24 mouse cellular contexts compared by ENCODE assay signal in the genomic region with DNA sequence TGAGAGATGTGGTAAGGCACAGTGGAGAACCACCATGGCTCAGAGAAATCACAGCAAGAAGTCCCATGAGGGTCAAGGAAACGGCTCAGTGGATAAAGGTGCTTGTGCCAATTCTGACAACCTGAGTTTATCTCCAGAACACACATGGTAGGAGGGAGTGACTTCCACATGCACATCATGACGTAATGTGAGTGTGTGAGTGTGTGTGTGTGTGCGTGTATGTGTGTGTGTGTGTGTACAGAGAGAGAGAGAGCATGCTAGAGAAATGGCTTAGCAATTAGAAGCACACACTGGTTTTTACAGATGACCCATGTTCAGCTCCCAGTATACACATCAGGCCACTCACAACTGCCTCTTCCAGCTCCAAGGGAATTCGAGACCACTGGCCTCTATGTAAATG. TPM values are rescaled to one million over a fixed set of nuclear protein-coding genes. Genes with fewer than 3 reads are reported as not detected.
DNase-seq lines count a peak whose midpoint lies in the region; ATAC-seq and TF ChIP-seq lines count a peak whose summit lies in the region.
"Had no signal": no experiment of that assay in that cellular context is flagged by ENCODE, and none has a peak within 500 bp of the region (broad histone marks: within the 10 kb centered on the region; RNA-seq: fewer than 3 reads in every experiment).

No protein-coding gene starts in this region.

- H3K4me1 ChIP-seq in heart, embryonic 15.5 days (replicated peaks), result peaks cover 15% of the 10 kb centered on the region
- peaks cover 6% of the 10 kb centered on the region for H3K4me1 ChIP-seq in ES-Bruce4 (ENCODE audit: control insufficient read depth, insufficient read depth, low read length)

- WGBS in heart, embryonic 15.5 days, result 48% methylated on average over 4 of the region's 4 CpGs

- intact Hi-C loops in gastrocnemius, adult 2 months (cut with DNase I), result loop anchor here (5.0 kb wide), 1 partner anchor 43 kb away; no protein-coding TSS in a partner anchor
- intact Hi-C loops in heart, postnatal 25 days (cut with DNase I), result no loop called here

- H3K4me2 ChIP-seq in heart, embryonic 15.5 days, result peak overlapping the region; percentile 15; the same call in 1 of the 2 replicates
- peak overlapping the region; percentile 45 for H3K4me2 ChIP-seq in myocyte (ENCODE audit: low read depth)
- H3K4me2 ChIP-seq: stomach, embryonic 15.5 days had no signal

- TF ChIP-seq POLR2A in ES-Bruce4 (IDR thresholded peaks at IDR 0.05; ENCODE audit: insufficient read depth, low read length) (no peak), myocyte (IDR thresholded peaks at IDR 0.05; ENCODE audit: insufficient read length, low read depth) (no peak)

- TF ChIP-seq EP300 in ES-Bruce4 (IDR thresholded peaks at IDR 0.05; ENCODE audit: insufficient read depth, low read depth, low read length), result no peak

- TF ChIP-seq CTCF in gastrocnemius, adult 2 months (IDR thresholded peaks at IDR 0.05), result no peak
- TF ChIP-seq CTCF in ES-Bruce4 (IDR thresholded peaks at IDR 0.05; ENCODE audit: low read depth, low read length), result no peak

- H3K27ac ChIP-seq in gastrocnemius, adult 2 months, result peak overlapping the region; percentile 94
- peak overlapping the region; percentile 86 for H3K27ac ChIP-seq in heart, embryonic 15.5 days
- peak overlapping the region; percentile 79 for H3K27ac ChIP-seq in ES-Bruce4 (ENCODE audit: insufficient read depth, low read length)
- H3K27ac ChIP-seq: forebrain, embryonic 10.5 days; left cerebral cortex, adult 2 months; stomach, embryonic 15.5 days had no signal

- H3K79me2 ChIP-seq in myocyte (ENCODE audit: control insufficient read depth, insufficient read depth), result no peaks in the 10 kb centered on the region

- no peak overlapping the region for H3K4me3 ChIP-seq in gastrocnemius, adult 2 months
- no peak overlapping the region for H3K4me3 ChIP-seq in heart, embryonic 15.5 days
- no peak overlapping the region for H3K4me3 ChIP-seq in ES-Bruce4 (ENCODE audit: low read depth, low read length)
- H3K4me3 ChIP-seq in myocyte, result no peak overlapping the region
- H3K4me3 ChIP-seq: forebrain, embryonic 10.5 days; left cerebral cortex, adult 2 months; stomach, embryonic 15.5 days had no signal

- DNase-seq in gastrocnemius, adult 2 months, result peak; percentile 10
- no peak for DNase-seq in gastrocnemius, postnatal 25 days
- DNase-seq in heart, postnatal 25 days (ENCODE audit: low spot score), result no peak
- no peak for DNase-seq in kidney, adult 11 months
- DNase-seq in urinary bladder, postnatal 36 days (ENCODE audit: low spot score in 2 of 2), result no peak
- DNase-seq: adrenal gland, postnatal 25 days; cerebellum, adult 11 months; embryo, embryonic 11 days; kidney, adult 9 months; kidney, postnatal 25 days; left cerebral cortex, postnatal 4 days; liver; lung, adult 18-20 months; lung, postnatal 14 days; midbrain, embryonic 14.5 days; thymus, adult 2 months had no signal

- no peak overlapping the region for H3K9ac ChIP-seq in heart, embryonic 15.5 days
- peak overlapping the region; percentile 31; the same call in 1 of the 2 replicates for H3K9ac ChIP-seq in ES-Bruce4 (ENCODE audit: low read depth, poor library complexity, severe bottlenecking)
- H3K9ac ChIP-seq: stomach, embryonic 15.5 days had no signal

- H3ac ChIP-seq in myocyte (ENCODE audit: control insufficient read depth, insufficient read length), result no peak overlapping the region

- H3K9me3 ChIP-seq in heart, embryonic 15.5 days (replicated peaks), result no peaks in the 10 kb centered on the region
- H3K9me3 ChIP-seq in ES-Bruce4 (replicated peaks; ENCODE audit: control insufficient read depth, insufficient read depth, low read length, poor library complexity, severe bottlenecking), result no peaks in the 10 kb centered on the region
- H3K9me3 ChIP-seq: forebrain, embryonic 10.5 days; stomach, embryonic 15.5 days had no signal

- H3K27me3 ChIP-seq in heart, embryonic 15.5 days, result no peaks in the 10 kb centered on the region
- H3K27me3 ChIP-seq in ES-Bruce4 (ENCODE audit: control insufficient read depth, insufficient read depth, low read length, poor library complexity, severe bottlenecking) (no peaks in the 10 kb centered on the region), myocyte (ENCODE audit: control insufficient read depth, insufficient read depth, insufficient read length) (no peaks in the 10 kb centered on the region)
- H3K27me3 ChIP-seq: stomach, embryonic 15.5 days had no signal

- H3K36me3 ChIP-seq in heart, embryonic 15.5 days, result no peaks in the 10 kb centered on the region
- H3K36me3 ChIP-seq in ES-Bruce4 (ENCODE audit: control insufficient read depth, insufficient read depth, low read length, poor library complexity, severe bottlenecking) (no peaks in the 10 kb centered on the region), myocyte (ENCODE audit: control insufficient read depth, insufficient read depth) (no peaks in the 10 kb centered on the region)
- H3K36me3 ChIP-seq: forebrain, embryonic 10.5 days; G1E; stomach, embryonic 15.5 days had no signal

- no peak for ATAC-seq in heart, embryonic 15.5 days (replicated peaks; ENCODE audit: insufficient number of reproducible peaks, insufficient read depth, low FRiP score, low read depth)
- ATAC-seq: inflammation-experienced regulatory T-cells, adult 6 months had no signal

TF ChIP-seq in myocyte, 11 proteins besides CTCF, POLR2A, EP300 and RAD21:
- TF ChIP-seq TCF3 (IDR thresholded peaks at IDR 0.05; ENCODE audit: insufficient read length, low read depth), result no peak
- TF ChIP-seq MAX (IDR thresholded peaks at IDR 0.05; ENCODE audit: low read depth), result no peak
- no peak for TF ChIP-seq REST (IDR thresholded peaks at IDR 0.05; ENCODE audit: insufficient read depth, insufficient read length)
- TF ChIP-seq MYOD1 (IDR thresholded peaks at IDR 0.05; ENCODE audit: control insufficient read depth in 1 of 3, insufficient read length in 2 of 3, low read depth in 2 of 3), result no peak
- no peak for TF ChIP-seq MYOG (IDR thresholded peaks at IDR 0.05; ENCODE audit: control insufficient read depth in 1 of 3, insufficient read depth in 1 of 3, insufficient read length in 2 of 3, low read depth in 2 of 3)
- TF ChIP-seq POLR2AphosphoS2 (IDR thresholded peaks at IDR 0.05; ENCODE audit: insufficient read length, low read depth), result no peak
- no peak for TF ChIP-seq CEBPB (IDR thresholded peaks at IDR 0.05; ENCODE audit: insufficient read depth, poor library complexity, severe bottlenecking)
- TF ChIP-seq USF1 (IDR thresholded peaks at IDR 0.05; ENCODE audit: low read depth), result no peak
- no peak for TF ChIP-seq E2F4 (IDR thresholded peaks at IDR 0.05; ENCODE audit: insufficient read depth)

RNA-seq across cellular contexts. Expression of gene Mreg, which starts 3.1 kb away (rescaled TPM):
- total RNA-seq in gastrocnemius, adult 2 months (2021), result 10 to 100 TPM; 37.7 to 60.5 TPM
- total RNA-seq in gastrocnemius, postnatal 25 days (2021), result 10 to 100 TPM; 39.6 to 50.5 TPM
- polyA plus RNA-seq in heart, embryonic 15.5 days (2015; fragmentation: Nextera tagmentation; extraction: Ambion mirVana), result 6.0 and 15.2 TPM in 2 replicates
- 10 to 100 TPM; 25.0 to 30.7 TPM for total RNA-seq in heart, postnatal 25 days (2021)
- 90.7 and 95.8 TPM in 2 replicates for polyA plus RNA-seq in ES-Bruce4 (2011; ENCODE audit: insufficient read depth, insufficient read length, low read depth, missing spikeins)
- polyA plus RNA-seq in myocyte (2012; fragmentation: generic; extraction: Trizol), result 2.0 TPM
- polyA plus RNA-seq: G1E had no signal
